Mouse (Mus musculus): ENCODE data around the gene Akap12.

Akap12 gene

DNA sequence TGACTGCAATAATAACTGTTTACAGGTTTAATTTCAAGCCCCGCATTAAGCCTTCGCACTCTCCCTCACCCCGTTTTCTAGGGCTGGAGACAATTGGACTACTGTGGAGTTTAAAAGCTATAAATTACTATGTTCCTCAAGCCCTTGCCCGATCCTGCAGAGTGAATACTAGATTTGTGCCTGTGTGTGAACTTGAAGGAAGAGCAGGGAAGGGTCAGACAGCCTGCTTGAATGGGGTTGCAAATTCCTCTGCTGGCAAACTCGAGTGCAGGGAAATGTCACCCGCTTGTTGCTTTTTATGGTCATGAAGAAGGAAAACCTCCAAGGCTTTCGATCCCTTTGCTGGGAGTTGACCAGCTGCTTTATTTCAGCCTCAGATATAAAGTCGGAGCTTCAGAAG, 19.6 kb downstream of the Akap12 start:
- DNase-seq: no peak

DNA sequence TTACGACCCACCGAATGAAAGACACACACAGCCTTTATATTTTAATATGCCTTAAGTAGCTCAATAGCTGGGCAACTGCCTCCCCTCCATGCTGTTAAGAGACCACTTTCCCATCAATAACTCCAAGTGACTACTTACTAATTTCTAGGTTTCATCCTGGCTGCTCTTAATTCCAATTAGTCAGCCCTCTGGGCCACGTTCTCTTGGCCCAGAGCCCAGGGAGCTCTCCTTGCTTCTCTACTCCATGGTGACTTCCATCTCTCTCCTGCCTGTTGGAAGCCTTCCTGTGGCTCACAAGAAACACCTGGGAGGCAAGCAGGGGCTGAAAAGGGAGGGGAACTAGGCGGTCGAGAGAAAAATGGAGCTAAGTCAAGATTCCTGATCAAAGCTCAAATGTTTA, 23.0 kb downstream of the Akap12 start:
- no peak for DNase-seq

DNA sequence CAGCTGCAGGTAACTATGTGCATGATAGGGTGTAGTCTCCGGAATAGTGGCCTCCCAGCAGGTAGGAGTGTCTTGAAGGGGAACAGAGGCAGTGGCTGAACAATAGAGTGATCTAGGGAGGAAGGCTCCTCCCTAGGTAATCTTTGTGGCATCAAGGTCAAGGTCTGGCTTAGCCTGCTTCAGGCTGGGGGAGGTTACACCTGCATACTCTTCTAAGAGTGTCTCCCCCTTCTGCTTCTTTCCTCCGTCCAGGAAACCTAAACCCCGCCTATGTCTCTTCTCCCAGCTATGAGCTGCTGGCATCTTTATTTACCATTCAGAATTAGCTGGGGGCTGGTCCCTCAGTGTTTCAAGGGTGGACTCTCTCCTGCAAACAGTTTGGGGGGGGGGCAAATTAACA, 23.5 kb downstream of the Akap12 start:
- no peak for DNase-seq

DNA sequence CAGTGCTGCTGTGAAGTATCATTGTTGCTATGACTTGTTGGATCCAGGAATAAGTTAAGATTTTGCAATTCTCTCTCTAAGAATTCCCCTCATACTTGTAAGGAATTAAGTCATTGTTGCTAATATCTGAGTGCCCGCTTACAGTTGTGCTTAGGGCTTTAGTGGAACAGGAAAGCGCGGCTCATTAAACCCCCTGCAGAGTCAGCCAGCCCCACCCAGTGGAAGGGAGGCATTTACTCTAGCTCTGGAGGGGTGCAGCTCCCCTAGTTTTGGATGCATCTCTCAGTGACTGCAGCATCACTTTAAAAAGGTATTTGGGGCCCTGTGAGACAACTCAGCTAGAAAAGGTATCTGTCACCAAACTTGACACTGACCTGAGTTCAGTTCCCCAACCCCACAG, 24.0 kb downstream of the Akap12 start:
- DNase-seq: no peak

DNA sequence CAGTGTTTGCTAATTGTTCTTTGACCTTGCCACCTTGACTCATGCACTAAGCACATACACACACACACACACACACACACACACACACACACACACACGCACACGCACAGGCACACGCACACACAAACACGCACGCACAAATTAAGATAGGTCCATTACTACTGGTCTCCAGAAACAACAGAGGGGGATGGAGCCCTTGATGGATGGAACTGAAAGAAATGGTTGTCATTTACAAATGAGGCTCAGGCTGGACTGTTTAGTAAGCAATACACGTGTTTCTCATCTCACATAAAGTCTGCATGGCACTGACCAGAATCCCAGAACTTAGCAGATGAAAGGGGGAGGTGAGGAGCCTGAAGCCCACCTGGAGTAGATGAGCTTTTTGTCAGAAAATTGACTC, 24.4 kb downstream of the Akap12 start:
- no peak for DNase-seq

DNA sequence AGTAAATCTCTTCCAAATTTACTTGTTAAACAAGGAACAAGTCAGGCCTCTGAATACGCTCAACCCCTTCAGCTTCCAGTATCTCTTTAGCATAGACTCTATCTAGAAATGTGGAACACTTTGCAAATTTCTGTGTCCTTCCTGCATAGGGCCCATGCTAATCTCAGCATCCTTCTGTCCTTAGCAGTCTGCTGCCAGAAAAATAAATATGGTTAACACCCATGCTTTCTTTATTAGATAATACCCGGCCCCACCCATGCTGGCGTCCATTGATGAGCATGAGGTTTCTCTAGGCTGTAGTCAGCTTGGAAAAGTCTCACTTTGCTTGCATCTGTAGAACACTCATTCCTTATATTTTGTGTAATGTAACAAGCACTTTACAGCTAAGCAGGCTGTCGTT, 27.2 kb downstream of the Akap12 start:
- DNase-seq: no peak

DNA sequence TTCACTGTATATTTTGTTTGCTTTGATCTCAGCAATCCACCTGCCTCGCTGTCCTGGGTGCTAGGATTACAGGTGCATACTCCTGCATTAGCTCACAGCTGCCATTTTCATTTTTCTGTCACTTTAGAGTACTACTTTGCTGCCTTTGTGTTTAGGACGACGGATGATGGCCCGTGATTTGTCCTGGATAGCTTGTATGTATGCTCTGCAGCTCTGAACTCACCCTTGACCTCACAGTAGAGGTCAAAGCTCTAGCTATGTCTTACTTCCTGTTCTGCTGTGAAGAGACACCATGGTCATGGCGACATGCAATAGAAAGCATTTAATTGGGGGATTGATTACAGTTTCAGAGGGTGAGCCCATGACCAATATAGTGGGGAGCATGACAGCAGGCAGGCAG, 37.4 kb downstream of the Akap12 start:
- DNase-seq: no peak

DNA sequence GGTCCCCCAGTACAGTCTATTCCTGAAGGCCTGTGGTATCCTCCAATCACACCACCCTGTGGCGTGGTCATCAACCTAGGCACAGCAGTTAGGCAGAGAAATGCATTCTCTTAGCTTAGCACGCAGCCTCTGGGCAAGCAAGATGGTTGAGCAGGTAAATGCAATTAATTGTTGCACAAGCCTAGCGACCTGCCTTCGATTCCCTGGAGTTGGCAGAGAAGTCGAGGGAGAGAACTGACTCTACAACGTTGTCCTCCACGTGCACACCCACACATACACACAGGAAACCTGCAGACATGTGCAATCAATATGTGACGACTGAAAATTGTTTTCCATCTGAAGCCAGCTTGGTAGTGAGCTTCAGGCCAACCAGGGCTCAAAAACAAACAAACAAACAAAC, 57.7 kb downstream of the Akap12 start:
- DNase-seq: no peak

DNA sequence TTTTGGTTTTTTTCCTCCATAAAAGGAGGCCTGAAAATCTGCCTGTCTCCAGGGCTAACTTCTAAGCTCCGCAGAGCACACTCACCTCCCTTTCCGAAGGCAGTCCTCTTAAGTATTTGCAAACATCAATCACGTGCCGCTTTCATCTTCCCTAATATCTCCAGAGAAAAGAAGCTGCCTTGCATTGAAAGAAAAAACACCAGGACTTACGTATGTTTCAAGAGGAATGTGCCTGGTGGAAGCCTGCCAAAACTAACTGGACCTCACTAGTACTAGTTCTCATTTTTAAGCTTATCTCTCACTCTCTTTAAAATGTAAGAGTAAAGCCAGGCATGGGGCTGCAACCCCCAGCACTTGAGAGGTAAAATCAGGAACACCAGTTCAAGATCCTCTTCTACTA, 59.4 kb downstream of the Akap12 start:
- DNase-seq: no peak

DNA sequence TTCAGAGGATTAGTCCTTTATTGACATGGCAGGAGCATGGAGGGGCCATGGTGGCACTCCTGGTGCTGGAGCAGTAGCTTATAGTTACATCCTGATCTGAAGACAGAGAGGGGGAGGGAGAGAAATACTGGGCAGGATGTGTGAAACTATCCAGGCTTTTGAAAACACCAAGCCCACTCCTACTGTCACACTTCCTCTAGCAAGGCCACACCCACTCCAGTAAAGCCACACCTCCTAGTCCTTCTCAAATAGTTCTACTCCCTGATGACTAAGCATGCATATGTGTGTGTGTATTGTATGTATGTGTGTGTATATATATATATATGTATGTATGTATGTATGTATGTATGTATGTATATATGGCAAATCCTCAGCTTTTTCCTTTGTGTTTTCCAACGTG, 61.5 kb downstream of the Akap12 start:
- no peak for DNase-seq

DNA sequence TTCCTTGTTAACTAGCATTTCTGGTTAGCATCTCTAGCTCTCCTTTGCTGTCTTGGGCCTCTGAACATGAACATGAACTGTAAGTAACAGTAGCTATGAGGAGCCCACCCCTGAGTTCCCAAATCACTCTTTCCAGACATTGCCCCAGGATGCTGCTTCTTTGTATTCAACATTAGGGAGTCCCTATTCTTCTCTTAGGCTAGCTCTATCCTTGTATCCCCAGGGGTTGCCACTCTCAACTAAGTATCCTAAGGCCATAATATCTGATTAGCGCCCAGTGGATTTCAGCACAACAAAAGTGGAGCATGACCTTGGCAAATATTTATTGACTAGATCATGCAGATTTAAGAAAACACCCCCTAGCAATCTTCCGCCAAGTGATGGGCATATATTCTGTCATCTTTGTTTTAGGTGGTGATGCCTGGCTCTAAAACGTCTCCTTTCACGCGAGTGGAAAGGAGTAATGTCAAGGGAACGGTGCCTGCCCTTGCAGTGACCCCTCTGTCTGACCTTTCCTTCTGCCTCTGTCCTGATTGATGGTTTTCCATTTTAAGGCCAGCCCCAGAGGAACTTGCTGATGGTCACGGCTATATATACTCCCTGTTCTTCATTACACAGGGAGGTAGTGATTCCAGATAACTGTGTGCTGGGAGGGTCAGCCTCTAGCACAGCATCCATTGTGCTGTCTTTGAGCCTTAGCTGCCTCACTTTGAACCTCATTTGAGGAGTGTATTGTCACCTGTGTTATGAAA, 66.2 kb downstream of the Akap12 start:
- no peak for DNase-seq

DNA sequence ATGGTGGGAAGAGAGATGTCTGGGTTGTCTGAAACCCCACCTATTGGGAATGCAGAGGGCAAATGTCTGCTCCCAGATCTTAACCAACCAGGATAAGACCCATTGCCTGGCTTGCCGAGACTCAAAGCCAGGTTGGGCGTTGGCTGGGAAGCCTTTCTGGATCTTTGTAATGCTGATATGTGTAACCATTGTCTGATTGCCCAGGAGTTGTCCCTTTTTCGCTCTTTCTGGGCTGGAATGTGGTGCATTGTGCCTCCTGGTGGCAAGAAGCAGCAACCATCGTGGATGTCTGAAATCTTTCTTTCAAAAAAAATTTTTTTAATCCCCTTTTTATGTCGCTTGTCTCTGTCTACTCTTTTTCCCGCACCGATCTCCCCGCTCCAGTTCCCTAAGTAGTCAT, 67.1 kb downstream of the Akap12 start:
- DNase-seq: peak in 1 of 2 experiments; percentile 17

DNA sequence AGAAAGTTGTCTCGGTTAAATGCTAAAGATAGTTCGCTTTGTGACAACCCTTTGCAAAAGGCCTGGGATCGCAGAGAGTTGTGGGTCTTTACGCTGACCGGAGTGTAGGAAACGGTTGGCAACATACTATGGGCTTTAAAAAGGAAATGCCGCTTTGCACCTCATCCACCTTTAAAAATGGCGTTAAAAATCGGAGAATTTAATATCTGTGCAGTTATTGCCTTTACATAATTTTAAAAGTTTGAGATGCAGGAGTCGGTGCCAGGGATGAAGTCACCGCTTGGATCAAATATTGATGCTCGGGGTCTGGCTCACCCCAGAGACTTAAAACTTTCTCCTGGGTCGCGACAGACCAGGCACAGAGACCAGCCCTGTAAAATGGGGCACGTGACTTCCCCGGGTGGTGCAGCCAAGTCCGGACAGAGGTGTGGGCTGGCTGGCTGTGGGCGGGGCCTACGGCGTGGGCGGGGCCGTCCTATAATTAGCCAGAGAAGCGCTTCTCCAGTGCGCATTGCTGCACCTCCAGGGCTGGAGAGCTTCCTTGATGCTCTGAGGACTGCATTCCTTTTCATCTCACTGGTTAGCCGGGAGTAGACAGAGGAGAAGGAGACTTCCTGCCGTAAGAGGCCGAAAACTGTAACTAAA, 68.0 kb downstream of the Akap12 start:
- DNase-seq: peak; percentile 55 to 64

DNA sequence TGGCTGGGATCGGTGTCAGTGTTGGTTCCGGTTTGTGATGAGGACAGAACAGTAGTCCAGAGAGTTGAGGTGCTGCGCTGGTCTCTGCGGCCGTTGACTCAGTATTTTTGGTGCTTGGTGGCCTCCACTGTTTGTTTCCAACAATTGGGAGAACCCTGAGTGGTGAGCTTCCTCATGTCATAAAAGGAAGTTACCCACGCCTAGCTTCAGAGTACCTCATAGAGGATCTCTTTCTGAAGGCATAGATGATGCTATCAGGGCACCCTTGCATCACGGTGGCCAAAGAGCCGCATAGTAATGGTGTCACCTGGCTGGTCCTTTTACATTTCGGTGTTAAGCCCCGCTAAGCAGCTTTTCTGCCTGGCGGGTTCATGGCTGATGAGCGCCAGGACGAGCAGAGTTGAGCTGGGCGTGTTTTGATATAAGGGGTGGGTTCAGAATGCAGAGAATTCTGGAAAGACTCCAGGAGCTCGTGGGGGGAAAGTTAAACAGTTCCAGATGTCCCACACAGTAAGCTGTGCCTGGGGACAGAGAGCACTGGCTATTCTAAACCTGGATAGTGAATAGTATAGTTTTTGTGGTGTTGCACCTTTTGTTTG, 72.8 kb downstream of the Akap12 start:
- DNase-seq: no peak

DNA sequence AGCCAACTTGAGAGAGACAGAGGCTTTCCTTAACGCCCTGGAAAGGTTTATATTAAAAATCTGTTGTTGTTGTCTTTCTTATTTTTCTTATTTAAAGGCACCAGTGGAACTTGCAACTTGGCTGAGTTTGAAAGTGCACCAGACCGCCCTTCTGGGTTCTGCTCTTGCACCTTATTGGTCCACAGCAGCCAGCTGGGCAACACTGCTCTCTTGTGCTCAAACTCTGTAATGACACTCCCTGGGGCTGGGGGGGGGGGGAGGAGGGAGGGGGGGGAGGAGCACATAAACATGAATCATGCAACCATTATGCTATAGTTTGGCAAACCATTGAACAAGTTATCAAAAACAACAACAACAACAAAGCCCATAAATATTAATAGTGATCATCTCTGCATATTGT, 75.2 kb downstream of the Akap12 start:
- peak in 1 of 2 experiments; percentile 19 for DNase-seq

DNA sequence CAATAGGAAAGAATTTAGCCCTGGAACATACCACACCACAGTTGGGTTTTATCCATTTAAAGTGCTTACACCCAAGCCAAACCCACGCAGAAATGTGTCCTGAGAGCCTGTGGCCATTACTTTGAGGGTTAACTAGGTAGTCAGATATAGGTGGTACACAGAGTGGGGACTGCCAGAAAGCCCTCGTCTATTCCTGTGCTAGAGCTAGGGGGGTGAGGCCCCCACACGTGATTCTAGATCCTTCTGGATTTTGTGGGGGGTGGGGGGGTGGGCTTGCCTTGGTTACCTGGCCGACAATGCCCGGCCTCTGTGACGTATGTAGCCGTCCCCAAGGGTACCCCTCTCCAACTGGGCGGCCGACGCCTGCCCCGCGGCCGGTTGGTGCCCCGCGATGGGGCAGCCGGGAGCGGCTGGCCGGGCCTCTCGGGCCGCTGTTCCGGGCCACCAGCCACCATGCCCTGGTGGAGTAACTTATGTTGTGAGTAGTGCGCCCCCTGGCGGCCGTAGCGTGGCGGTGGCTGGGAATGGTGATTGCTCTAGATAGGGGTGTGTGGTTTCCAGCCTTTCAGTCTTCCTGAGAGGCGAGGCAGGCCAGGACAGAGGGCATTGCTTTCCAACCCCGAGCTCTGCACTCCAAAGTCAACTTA, 80.4 kb downstream of the Akap12 start:
- peak; percentile 74 to 75 for DNase-seq

DNA sequence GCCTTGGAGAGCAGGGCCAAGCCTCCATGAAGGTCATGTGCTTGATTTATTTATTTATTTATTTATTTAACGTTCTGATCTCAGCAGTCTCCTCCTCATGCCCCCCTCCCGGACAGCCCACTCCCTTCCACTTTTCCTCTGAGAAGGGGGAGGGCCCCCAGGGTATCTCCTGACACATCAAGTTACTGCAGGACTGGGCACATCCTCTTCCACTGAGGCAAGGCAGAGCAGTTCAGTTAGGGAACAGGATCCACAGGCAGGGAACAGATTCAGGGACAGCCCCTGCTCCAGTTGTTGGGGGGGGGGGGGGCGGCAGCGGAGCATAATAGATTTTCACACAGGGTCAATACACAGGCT, 80.9 kb downstream of the Akap12 start:
- no peak for DNase-seq

DNA sequence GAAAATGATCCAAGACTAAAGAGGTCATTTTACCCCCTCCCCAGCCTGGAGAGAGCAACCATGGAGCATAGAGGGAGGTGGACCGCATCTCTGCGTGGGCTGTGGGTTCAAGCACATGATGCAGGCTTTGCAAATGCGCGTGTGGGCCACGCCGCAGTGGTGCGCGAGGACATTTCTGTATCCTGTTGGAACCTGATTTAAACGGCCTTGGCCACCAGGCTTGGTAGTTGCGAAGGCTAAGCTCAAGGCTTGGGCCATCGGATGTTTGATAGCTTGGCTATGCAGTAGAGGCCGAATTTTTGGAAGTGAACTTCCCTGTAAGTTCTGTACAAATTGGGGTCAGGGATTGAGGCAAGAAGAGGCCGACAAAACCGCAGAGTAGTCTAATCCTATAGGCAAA, 81.4 kb downstream of the Akap12 start:
- no peak for DNase-seq

DNA sequence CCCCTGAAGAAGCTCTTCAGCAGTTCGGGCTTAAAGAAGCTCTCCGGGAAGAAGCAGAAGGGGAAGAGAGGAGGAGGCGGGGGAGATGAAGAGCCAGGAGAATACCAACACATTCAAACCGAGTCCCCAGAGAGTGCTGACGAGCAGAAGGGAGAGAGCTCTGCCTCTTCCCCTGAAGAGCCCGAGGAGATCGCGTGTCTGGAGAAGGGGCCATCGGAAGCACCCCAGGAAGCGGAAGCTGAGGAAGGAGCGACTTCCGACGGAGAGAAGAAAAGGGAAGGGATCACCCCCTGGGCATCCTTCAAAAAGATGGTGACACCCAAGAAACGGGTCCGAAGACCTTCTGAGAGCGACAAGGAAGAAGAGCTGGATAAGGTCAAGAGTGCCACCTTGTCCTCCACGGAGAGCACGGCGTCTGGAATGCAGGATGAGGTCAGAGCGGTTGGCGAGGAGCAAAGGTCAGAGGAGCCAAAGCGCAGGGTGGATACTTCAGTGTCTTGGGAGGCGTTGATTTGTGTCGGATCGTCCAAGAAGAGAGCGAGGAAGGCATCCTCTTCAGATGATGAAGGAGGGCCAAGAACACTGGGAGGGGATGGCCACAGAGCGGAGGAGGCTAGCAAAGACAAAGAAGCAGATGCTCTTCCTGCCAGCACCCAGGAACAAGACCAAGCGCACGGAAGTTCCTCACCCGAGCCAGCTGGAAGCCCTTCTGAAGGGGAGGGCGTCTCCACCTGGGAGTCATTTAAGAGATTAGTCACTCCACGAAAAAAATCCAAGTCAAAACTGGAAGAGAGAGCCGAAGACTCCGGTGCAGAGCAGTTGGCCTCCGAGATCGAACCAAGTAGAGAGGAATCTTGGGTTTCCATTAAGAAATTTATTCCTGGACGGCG, 88.4 kb downstream of the Akap12 start:
- no peak for DNase-seq

DNA sequence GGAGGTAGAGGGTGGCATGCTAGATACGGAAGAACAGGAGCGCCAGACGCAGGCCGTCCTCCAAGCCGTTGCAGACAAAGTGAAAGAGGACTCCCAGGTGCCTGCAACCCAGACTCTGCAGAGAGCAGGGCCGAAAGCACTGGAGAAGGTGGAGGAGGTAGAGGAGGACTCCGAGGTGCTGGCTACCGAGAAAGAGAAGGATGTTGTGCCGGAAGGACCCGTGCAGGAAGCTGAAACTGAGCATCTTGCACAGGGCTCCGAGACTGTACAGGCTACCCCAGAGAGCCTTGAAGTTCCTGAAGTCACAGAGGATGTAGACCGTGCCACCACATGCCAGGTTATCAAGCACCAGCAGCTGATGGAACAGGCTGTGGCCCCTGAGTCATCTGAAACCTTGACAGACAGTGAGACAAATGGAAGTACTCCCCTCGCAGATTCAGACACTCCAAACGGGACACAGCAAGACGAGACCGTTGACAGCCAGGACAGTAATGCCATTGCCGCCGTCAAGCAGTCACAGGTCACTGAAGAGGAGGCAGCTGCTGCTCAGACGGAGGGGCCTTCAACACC, 89.8 kb downstream of the Akap12 start:
- peak in 1 of 2 experiments; percentile 28 for DNase-seq

DNA sequence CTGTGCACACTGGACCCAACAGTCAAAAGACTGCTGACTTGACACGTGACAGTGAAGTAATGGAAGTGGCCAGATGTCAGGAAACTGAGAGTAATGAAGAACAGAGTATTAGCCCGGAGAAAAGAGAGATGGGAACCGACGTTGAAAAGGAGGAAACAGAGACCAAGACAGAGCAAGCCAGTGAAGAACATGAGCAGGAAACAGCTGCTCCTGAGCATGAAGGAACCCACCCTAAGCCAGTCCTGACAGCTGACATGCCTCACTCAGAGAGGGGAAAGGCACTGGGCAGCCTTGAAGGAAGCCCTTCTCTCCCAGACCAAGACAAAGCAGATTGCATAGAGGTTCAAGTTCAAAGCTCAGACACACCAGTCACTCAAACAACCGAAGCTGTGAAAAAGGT, 90.5 kb downstream of the Akap12 start:
- no peak for DNase-seq

DNA sequence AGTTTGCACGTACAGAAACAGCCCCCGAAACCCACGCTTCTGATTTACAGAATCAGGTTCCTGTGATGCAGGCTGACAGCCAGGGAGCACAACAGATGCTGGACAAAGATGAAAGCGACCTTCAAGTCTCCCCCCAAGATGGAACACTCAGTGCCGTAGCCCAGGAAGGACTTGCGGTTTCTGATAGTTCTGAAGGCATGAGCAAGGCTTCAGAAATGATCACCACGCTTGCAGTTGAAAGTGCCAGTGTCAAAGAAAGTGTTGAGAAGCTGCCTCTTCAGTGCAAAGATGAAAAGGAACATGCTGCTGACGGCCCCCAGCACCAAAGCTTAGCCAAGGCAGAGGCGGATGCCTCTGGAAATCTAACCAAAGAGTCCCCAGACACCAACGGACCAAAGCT, 91.3 kb downstream of the Akap12 start:
- DNase-seq: no peak

DNA sequence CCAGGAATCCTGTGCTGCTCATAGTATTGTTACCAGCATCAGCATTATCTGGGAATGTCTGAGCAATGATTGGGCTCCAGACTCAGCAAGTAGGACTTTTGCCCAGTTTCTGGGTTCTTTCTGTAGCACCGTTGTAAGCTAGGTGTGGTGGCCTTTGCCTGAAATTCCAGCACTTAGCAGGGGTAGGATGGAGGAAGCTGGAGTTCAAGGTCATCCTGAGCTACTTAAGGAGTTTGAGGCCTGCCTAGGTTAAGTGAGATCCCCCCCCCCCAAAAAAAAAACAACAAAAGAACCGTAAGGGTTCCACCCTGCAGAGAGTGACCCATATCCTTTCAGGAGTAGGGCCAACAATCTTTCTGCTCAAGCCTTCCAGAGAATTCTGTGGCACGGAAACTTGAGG, 98.4 kb downstream of the Akap12 start:
- no peak for DNase-seq
